Mouse (Mus musculus): ENCODE measurements around the gene Alox12. TPM values are rescaled to one million over a fixed set of nuclear protein-coding genes. Genes with fewer than 3 reads are reported as not detected.

Alox12 gene
- polyA plus RNA-seq, 1 experiment from 2014 or later: 7.6 TPM

MicroRNA genes within 50 kb of the gene (microRNA counts, 519-probe panel; counts per million panel counts)
- microRNA mmu-miR-195 (236 counts per million, percentile 44 among the panel's probes with 10 or more counts), microRNA mmu-miR-497 (1,964 counts per million, percentile 51 among the panel's probes with 10 or more counts)

Small RNAs within 50 kb of the gene (microRNA-seq; reads per million reads assigned to microRNA genes)
- gene Mir195a (1,000 reads per million, percentile 76 among the genes with 10 or more reads in this experiment), gene Mir497 (not detected), gene Mir497b (not detected)

Other genes with a start within 250 kb of the Alox12 start
- 78.2 and 82.3 TPM in 2 replicates for gene Acadvl, start 239.9 kb downstream of the Alox12 start, polyA plus RNA-seq (2015; fragmentation: Nextera tagmentation; extraction: Ambion mirVana)
- 13.1 and 13.5 TPM in 2 replicates for gene Dlg4, start 238.4 kb downstream of the Alox12 start, polyA plus RNA-seq (2015; fragmentation: Nextera tagmentation; extraction: Ambion mirVana)
- 0.24 and 0.47 TPM in 2 replicates for gene Asgr1, start 201.3 kb downstream of the Alox12 start, polyA plus RNA-seq (2015; fragmentation: Nextera tagmentation; extraction: Ambion mirVana)
- not detected in 2 replicates for gene Asgr2, start 162.7 kb downstream of the Alox12 start, polyA plus RNA-seq (2015; fragmentation: Nextera tagmentation; extraction: Ambion mirVana)
- gene Mgl2, start 125.0 kb downstream of the Alox12 start, polyA plus RNA-seq (2015; fragmentation: Nextera tagmentation; extraction: Ambion mirVana): 0.25 and 0.50 TPM in 2 replicates
- 1.3 TPM in 2 replicates for gene Clec10a, start 99.2 kb downstream of the Alox12 start, polyA plus RNA-seq (2015; fragmentation: Nextera tagmentation; extraction: Ambion mirVana)
- 1.9 and 3.5 TPM in 2 replicates for gene Slc16a11, start 42.6 kb downstream of the Alox12 start, polyA plus RNA-seq (2015; fragmentation: Nextera tagmentation; extraction: Ambion mirVana)
- 9.8 and 13.0 TPM in 2 replicates for gene Slc16a13, start 34.3 kb downstream of the Alox12 start, polyA plus RNA-seq (2015; fragmentation: Nextera tagmentation; extraction: Ambion mirVana)
- gene Bcl6b, start 25.6 kb downstream of the Alox12 start, polyA plus RNA-seq (2015; fragmentation: Nextera tagmentation; extraction: Ambion mirVana): 11.1 and 11.3 TPM in 2 replicates
- gene 0610010K14Rik, start 17.4 kb downstream of the Alox12 start, polyA plus RNA-seq (2015; fragmentation: Nextera tagmentation; extraction: Ambion mirVana): 188 and 200 TPM in 2 replicates
- 11.7 and 13.9 TPM in 2 replicates for gene Gm21988, start 15.5 kb downstream of the Alox12 start, polyA plus RNA-seq (2015; fragmentation: Nextera tagmentation; extraction: Ambion mirVana)
- gene Rnasek, start 15.5 kb downstream of the Alox12 start, polyA plus RNA-seq (2015; fragmentation: Nextera tagmentation; extraction: Ambion mirVana): 168 and 170 TPM in 2 replicates
- gene Alox12e, start 67.3 kb upstream of the Alox12 start, polyA plus RNA-seq (2015; fragmentation: Nextera tagmentation; extraction: Ambion mirVana): 0.32 and 0.67 TPM in 2 replicates
- gene Alox15, start 96.7 kb upstream of the Alox12 start, polyA plus RNA-seq (2015; fragmentation: Nextera tagmentation; extraction: Ambion mirVana): 0.87 and 1.3 TPM in 2 replicates
- gene Pelp1, start 154.7 kb upstream of the Alox12 start, polyA plus RNA-seq (2015; fragmentation: Nextera tagmentation; extraction: Ambion mirVana): 37.1 and 42.1 TPM in 2 replicates
- gene Arrb2, start 177.3 kb upstream of the Alox12 start, polyA plus RNA-seq (2015; fragmentation: Nextera tagmentation; extraction: Ambion mirVana): 18.1 and 19.4 TPM in 2 replicates
- gene Med11, start 196.6 kb upstream of the Alox12 start, polyA plus RNA-seq (2015; fragmentation: Nextera tagmentation; extraction: Ambion mirVana): 40.8 and 44.7 TPM in 2 replicates
- gene Zmynd15, start 204.1 kb upstream of the Alox12 start, polyA plus RNA-seq (2015; fragmentation: Nextera tagmentation; extraction: Ambion mirVana): 0.59 and 0.78 TPM in 2 replicates
- 2.4 and 2.6 TPM in 2 replicates for gene Cxcl16, start 204.6 kb upstream of the Alox12 start, polyA plus RNA-seq (2015; fragmentation: Nextera tagmentation; extraction: Ambion mirVana)
- 0.69 TPM in 1 of 2 replicates, not detected in the other for gene Tm4sf5, start 249.9 kb upstream of the Alox12 start, polyA plus RNA-seq (2015; fragmentation: Nextera tagmentation; extraction: Ambion mirVana)

Data from embryonic facial prominence, embryonic 13.5 days (tissue).